Mouse (Mus musculus) E14TG2a.4 (cell line): Measurements from ENCODE around the gene Adnp.
"Not testable (repeated sequence)": the region's sequence is repeated elsewhere in the genome, so short reads cannot be mapped to it uniquely, and the experiment has no call there.

Source experiments
- H3K27me3 ChIP-seq: 2 replicates; pipeline ENCODE4 v1.6.1; 2014; ENCODE audit warnings: low read length, control low read depth; ENCODE audit not compliant: insufficient read depth
- H3K36me3 ChIP-seq: 2 replicates; pipeline ENCODE4 v1.6.1; 2014; ENCODE audit warnings: low read length, control low read depth; ENCODE audit not compliant: insufficient read depth
- H3K4me1 ChIP-seq: replicated peaks from 2 replicates; pipeline ENCODE4 v1.6.1; 2014; ENCODE audit warnings: low read depth, low read length, control low read depth
- H3K4me3 ChIP-seq: replicated peaks from 2 replicates; pipeline ENCODE4 v1.5.1; 2014; ENCODE audit warnings: mild to moderate bottlenecking, low read length
- H3K9me3 ChIP-seq: 2 replicates; pipeline ENCODE4 v1.6.1; 2014; ENCODE audit warnings: low read length, control low read depth
- CTCF ChIP-seq: conservative IDR thresholded peaks from 2 replicates; pipeline ENCODE4 v1.5.1; 2014; ENCODE audit warnings: low read length
- NANOG ChIP-seq: IDR thresholded peaks from 2 replicates; pipeline ENCODE4 v1.6.1; 2014; ENCODE audit warnings: borderline replicate concordance, low read length, mixed read lengths
- POU5F1 ChIP-seq: IDR thresholded peaks from 2 replicates; pipeline ENCODE4 v1.6.1; 2014; ENCODE audit warnings: low read length, borderline replicate concordance

Gene Adnp

GRCm38 (mm10) chr2:168168892-168169799 is 37.8 kb downstream of the Adnp start:
- H3K36me3 ChIP-seq, result peaks cover 3% of the 10 kb centered on the region; the same call in 1 of the 2 replicates
- no peak for TF ChIP-seq CTCF
- no peaks in the 10 kb centered on the region for H3K9me3 ChIP-seq
- no peaks in the 10 kb centered on the region for H3K27me3 ChIP-seq
- H3K4me3 ChIP-seq, result peak overlapping the region; percentile 75
- peaks cover 65% of the 10 kb centered on the region for H3K4me1 ChIP-seq

- no peaks in the 10 kb centered on the region for H3K9me3 ChIP-seq
- H3K36me3 ChIP-seq, result peaks cover 2% of the 10 kb centered on the region; the same call in 1 of the 2 replicates
- TF ChIP-seq CTCF (no peak), POU5F1 (no peak), NANOG (no peak)
- peaks cover 68% of the 10 kb centered on the region for H3K4me1 ChIP-seq
- H3K27me3 ChIP-seq, result peaks cover 4% of the 10 kb centered on the region; the same call in 1 of the 2 replicates
- H3K4me3 ChIP-seq, result no peak overlapping the region
Measured at GRCm38 (mm10) chr2:168167781-168168180, 39.1 kb downstream of the Adnp start.

- peaks cover 72% of the 10 kb centered on the region for H3K4me1 ChIP-seq
Measured at GRCm38 (mm10) chr2:168166750-168167460, 40.0 kb downstream of the Adnp start.

GRCm38 (mm10) chr2:168161978-168162377 is 44.9 kb downstream of the Adnp start:
- Histone ChIP-seq H3K4me3 (peak overlapping the region; percentile 63), H3K27me3 (peaks cover 4% of the 10 kb centered on the region; the same call in 1 of the 2 replicates), H3K9me3 (no peaks in the 10 kb centered on the region), H3K4me1 (peaks cover 71% of the 10 kb centered on the region), H3K36me3 (no peaks in the 10 kb centered on the region)
- TF ChIP-seq NANOG (no peak), POU5F1 (no peak), CTCF (no peak)

More at GRCm38 (mm10) chr2:168166750-168167460, 40.0 kb downstream of the Adnp start:
- H3K36me3 ChIP-seq, result no peaks in the 10 kb centered on the region
- TF ChIP-seq POU5F1 (no peak), NANOG (no peak), CTCF (no peak)
- peaks cover 4% of the 10 kb centered on the region; the same call in 1 of the 2 replicates for H3K27me3 ChIP-seq
- H3K4me3 ChIP-seq, result peak overlapping the region; percentile 5; the same call in 1 of the 2 replicates
- no peaks in the 10 kb centered on the region for H3K9me3 ChIP-seq

- H3K4me3 ChIP-seq, result peak overlapping the region; percentile 63
- no peak for TF ChIP-seq POU5F1
- TF ChIP-seq CTCF, result no peak
- no peak for TF ChIP-seq NANOG
- peaks cover 4% of the 10 kb centered on the region; the same call in 1 of the 2 replicates for H3K27me3 ChIP-seq
- no peaks in the 10 kb centered on the region for H3K36me3 ChIP-seq
- H3K4me1 ChIP-seq, result peaks cover 70% of the 10 kb centered on the region
- H3K9me3 ChIP-seq, result no peaks in the 10 kb centered on the region
Measured at GRCm38 (mm10) chr2:168161514-168161971, 45.4 kb downstream of the Adnp start.

- H3K4me3 ChIP-seq, result 0 out of 2 replicates have a peak overlapping the region, but pooled peaks have one; percentile 75
Measured at GRCm38 (mm10) chr2:168160370-168160930, 46.5 kb downstream of the Adnp start.

GRCm38 (mm10) chr2:168158911-168159711 is 47.8 kb downstream of the Adnp start:
- H3K27me3 ChIP-seq, result peaks cover 4% of the 10 kb centered on the region; the same call in 1 of the 2 replicates

More at GRCm38 (mm10) chr2:168160370-168160930, 46.5 kb downstream of the Adnp start:
- H3K9me3 ChIP-seq, result no peaks in the 10 kb centered on the region
- H3K27me3 ChIP-seq, result peaks cover 4% of the 10 kb centered on the region; the same call in 1 of the 2 replicates
- H3K4me1 ChIP-seq, result peaks cover 70% of the 10 kb centered on the region
- no peaks in the 10 kb centered on the region for H3K36me3 ChIP-seq
- no peak for TF ChIP-seq POU5F1
- TF ChIP-seq CTCF, result no peak
- no peak for TF ChIP-seq NANOG

GRCm38 (mm10) chr2:168157974-168158373 is 48.9 kb downstream of the Adnp start:
- peaks cover 88% of the 10 kb centered on the region for H3K4me1 ChIP-seq
- H3K27me3 ChIP-seq, H3K36me3 ChIP-seq, H3K9me3 ChIP-seq, H3K4me3 ChIP-seq: not testable (repeated sequence)

More at GRCm38 (mm10) chr2:168158911-168159711, 47.8 kb downstream of the Adnp start:
- peaks cover 79% of the 10 kb centered on the region for H3K4me1 ChIP-seq
- peak overlapping the region; percentile 75 for H3K4me3 ChIP-seq
- H3K9me3 ChIP-seq, result no peaks in the 10 kb centered on the region
- no peaks in the 10 kb centered on the region for H3K36me3 ChIP-seq
- no peak for TF ChIP-seq NANOG
- no peak for TF ChIP-seq POU5F1
- no peak for TF ChIP-seq CTCF
